Mouse (Mus musculus) forebrain, embryonic 12.5 days (tissue): ENCODE measurements around the gene Tmem200a. TPM values are rescaled to one million over a fixed set of nuclear protein-coding genes. Genes with fewer than 3 reads are reported as not detected.

Source experiments
- ATAC-seq: fragments of 200-750 bp; cut with Nextera tagmentation; 2 replicates; pipeline ENCODE4 v1.8.0; 2017; ENCODE audit warnings: moderate TSS enrichment; ENCODE audit not compliant: low FRiP score
- H3K27ac ChIP-seq: fragments of 300-500 bp; sonication (generic); 2 replicates; pipeline ENCODE4 v1.5.1; 2016; ENCODE audit warnings: mild to moderate bottlenecking
- H3K27me3 ChIP-seq: fragments of 300-500 bp; sonication (generic); 2 replicates; pipeline ENCODE4 v1.6.1; 2016; ENCODE audit warnings: mild to moderate bottlenecking
- H3K36me3 ChIP-seq: fragments of 300-500 bp; sonication (generic); replicated peaks from 2 replicates; pipeline ENCODE4 v1.6.1; 2016; ENCODE audit warnings: mild to moderate bottlenecking
- H3K4me1 ChIP-seq: fragments of 300-500 bp; sonication (generic); 2 replicates; pipeline ENCODE4 v1.6.1; 2016
- H3K4me2 ChIP-seq: fragments of 300-500 bp; sonication (generic); 2 replicates; pipeline ENCODE4 v1.6.1; 2016; ENCODE audit warnings: mild to moderate bottlenecking, moderate library complexity
- H3K4me3 ChIP-seq: fragments of 300-500 bp; sonication (generic); replicated peaks from 2 replicates; pipeline ENCODE4 v1.5.1; 2016; ENCODE audit warnings: mild to moderate bottlenecking
- H3K9ac ChIP-seq: fragments of 300-500 bp; sonication (generic); 2 replicates; pipeline ENCODE4 v1.6.1; 2016; ENCODE audit warnings: mild to moderate bottlenecking
- H3K9me3 ChIP-seq: fragments of 300-500 bp; sonication (generic); 2 replicates; pipeline ENCODE4 v1.6.1; 2016
- WGBS: fragments of 180-500 bp; shearing (Covaris S2); methylation state at CpG from one replicate; pipeline ENCODE4 v1.1.7; 2016; 5-methylcytosine and 5-hydroxymethylcytosine counted together
- polyA plus RNA-seq: library from polyadenylated mRNA; unstranded; fragments of >200 nt; fragmentation: Nextera tagmentation; extraction: Ambion mirVana; gene quantifications from 2 replicates; pipeline ENCODE4 v1.2.1, GENCODE M21; 2016

Gene Tmem200a
- 19.5 and 25.5 TPM in 2 replicates for polyA plus RNA-seq

GRCm38 (mm10) chr10:26078521-26079142, at the start of gene Tmem200a:
TSS of gene Tmem200a (minus strand) at chr10:26079052.
- Histone ChIP-seq H3K27me3 (peaks cover 14% of the 10 kb centered on the region; the same call in 1 of the 2 replicates), H3K4me2 (peak within 1 kb of the TSS; percentile 88), H3K9me3 (no peaks in the 10 kb centered on the region), H3K27ac (peak within 1 kb of the TSS; percentile 31; the same call in 1 of the 2 replicates), H3K4me1 (peaks cover 4% of the 10 kb centered on the region), H3K36me3 (no peaks in the 10 kb centered on the region), H3K4me3 (peak within 1 kb of the TSS; percentile 66), H3K9ac (peak within 1 kb of the TSS; percentile 79)
- ATAC-seq: peak; percentile 94
- WGBS: under 1% methylated on average over 46 of the region's 46 CpGs

DNA sequence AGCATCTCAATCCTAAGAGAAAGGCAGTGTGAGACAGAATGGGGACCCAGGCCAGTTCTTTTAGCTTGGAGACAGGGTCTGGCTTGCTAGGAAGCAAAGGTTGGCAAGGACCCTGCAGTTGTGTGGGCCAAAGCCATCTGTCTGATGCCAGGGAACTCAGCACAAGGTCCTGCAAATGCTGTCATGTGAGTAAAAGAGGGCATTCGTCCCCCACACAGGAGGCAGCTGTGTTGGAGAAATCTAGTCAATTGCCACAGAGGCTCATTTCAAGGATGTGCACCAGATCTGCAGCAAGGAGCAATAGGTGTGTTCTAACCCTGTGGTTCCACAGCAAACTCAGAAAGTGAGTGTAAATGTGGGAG, 41.0 kb upstream of the Tmem200a start:
- Histone ChIP-seq H3K4me1 (no peaks in the 10 kb centered on the region), H3K27ac (no peak overlapping the region), H3K36me3 (no peaks in the 10 kb centered on the region), H3K9me3 (no peaks in the 10 kb centered on the region), H3K4me2 (no peak overlapping the region), H3K4me3 (no peak overlapping the region), H3K9ac (no peak overlapping the region), H3K27me3 (no peaks in the 10 kb centered on the region)
- WGBS: 88% methylated on average over 1 of the region's 1 CpGs
- ATAC-seq: no peak

- Histone ChIP-seq H3K4me3 (no peak overlapping the region), H3K27ac (no peak overlapping the region), H3K36me3 (no peaks in the 10 kb centered on the region), H3K27me3 (no peaks in the 10 kb centered on the region), H3K4me1 (no peaks in the 10 kb centered on the region), H3K4me2 (no peak overlapping the region), H3K9ac (no peak overlapping the region), H3K9me3 (no peaks in the 10 kb centered on the region)
- ATAC-seq: no peak
- 90% methylated on average over 6 of the region's 6 CpGs for WGBS
These were observed 40.4 kb upstream of the Tmem200a start for GRCm38 (mm10) chr10:26119067-26119821.

DNA sequence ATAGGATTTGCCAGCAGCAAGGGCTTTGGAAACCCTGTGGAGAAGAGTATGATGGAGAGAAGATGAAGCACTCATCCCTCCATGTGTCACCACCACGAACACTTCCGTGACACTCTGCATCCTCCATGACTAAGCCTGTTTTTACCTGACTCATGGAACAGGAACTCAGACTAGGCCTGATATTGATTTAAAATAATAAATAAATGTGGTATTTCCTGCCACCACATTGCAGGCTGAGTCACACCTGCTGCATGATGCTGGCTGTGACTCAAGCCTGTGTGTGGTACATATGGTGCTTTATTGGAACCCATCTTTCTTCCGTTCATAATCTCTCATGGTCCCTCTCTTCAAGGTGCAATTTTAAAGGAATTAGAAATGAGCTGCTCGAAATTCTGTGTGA, 35.6 kb upstream of the Tmem200a start:
- H3K9ac ChIP-seq: no peak overlapping the region
- ATAC-seq: no peak
- no peaks in the 10 kb centered on the region for H3K27me3 ChIP-seq
- no peak overlapping the region for H3K27ac ChIP-seq
- H3K4me2 ChIP-seq: no peak overlapping the region
- H3K9me3 ChIP-seq: no peaks in the 10 kb centered on the region
- H3K4me3 ChIP-seq: no peak overlapping the region
- no peaks in the 10 kb centered on the region for H3K36me3 ChIP-seq
- no peaks in the 10 kb centered on the region for H3K4me1 ChIP-seq
- 78% methylated on average over 4 of the region's 4 CpGs for WGBS

DNA sequence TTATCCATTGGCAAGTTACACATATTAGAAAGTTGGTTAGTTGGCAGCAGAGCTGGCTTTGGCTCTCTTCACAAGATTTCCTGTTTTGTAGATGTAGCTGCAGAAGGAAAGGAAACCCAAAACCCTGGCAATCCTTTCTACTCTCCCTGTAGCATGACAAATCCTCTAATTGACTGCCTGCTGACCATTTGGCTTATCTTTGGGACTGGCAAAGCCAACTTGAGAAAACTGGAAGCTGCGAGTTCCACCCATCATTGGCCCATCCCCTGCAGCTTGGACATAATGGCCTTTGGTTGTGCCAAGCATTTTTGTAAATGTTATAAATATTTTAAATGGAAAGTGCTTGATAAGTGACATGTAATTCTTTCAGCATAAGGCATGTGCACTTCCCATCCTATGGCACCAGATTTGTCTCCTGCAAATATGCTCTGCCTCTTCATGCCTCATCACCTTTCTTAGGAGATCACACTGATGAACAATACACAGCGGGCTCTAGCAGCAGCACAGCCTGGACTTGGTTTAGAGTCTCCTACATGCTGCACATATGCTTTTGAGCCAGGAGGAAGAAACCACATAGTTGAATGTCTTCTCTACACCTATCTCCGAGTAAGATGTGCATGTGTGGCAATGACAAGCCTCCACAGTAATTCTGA, 24.6 kb upstream of the Tmem200a start:
- no peaks in the 10 kb centered on the region for H3K4me1 ChIP-seq
- no peaks in the 10 kb centered on the region for H3K27me3 ChIP-seq
- H3K27ac ChIP-seq: no peak overlapping the region
- no peak overlapping the region for H3K4me3 ChIP-seq
- no peaks in the 10 kb centered on the region for H3K9me3 ChIP-seq
- no peaks in the 10 kb centered on the region for H3K36me3 ChIP-seq
- ATAC-seq: no peak
- no peak overlapping the region for H3K9ac ChIP-seq
- WGBS: 81% methylated on average over 3 of the region's 3 CpGs
- H3K4me2 ChIP-seq: no peak overlapping the region

DNA sequence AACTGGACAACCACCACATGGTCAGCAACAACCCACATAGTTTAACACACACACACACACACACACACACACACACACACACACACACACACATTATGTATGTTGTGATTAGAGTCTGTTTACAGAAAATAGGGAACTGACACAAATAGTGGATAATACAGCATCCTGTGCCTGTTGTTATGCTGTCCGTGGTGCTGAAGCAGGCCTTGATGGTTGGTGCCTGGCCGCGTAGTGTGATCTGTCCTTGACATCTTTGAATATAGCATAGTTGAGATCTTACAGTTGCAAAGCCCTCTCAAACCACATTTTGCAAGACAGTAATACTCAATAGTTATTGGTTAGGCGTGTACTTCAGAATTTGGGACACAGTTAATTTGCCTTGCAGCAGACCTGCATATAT, 3.2 kb upstream of the Tmem200a start:
- WGBS: 71% methylated on average over 4 of the region's 4 CpGs
- no peak overlapping the region for H3K4me3 ChIP-seq
- H3K36me3 ChIP-seq: no peaks in the 10 kb centered on the region
- no peak overlapping the region for H3K4me2 ChIP-seq
- H3K9me3 ChIP-seq: no peaks in the 10 kb centered on the region
- no peak overlapping the region for H3K9ac ChIP-seq
- ATAC-seq: no peak
- peaks cover 4% of the 10 kb centered on the region for H3K4me1 ChIP-seq
- H3K27me3 ChIP-seq: peaks cover 11% of the 10 kb centered on the region; the same call in 1 of the 2 replicates
- H3K27ac ChIP-seq: no peak overlapping the region

- H3K4me1 ChIP-seq: peaks cover 4% of the 10 kb centered on the region
- no peaks in the 10 kb centered on the region for H3K9me3 ChIP-seq
- H3K4me3 ChIP-seq: no peak overlapping the region
- no peak overlapping the region for H3K4me2 ChIP-seq
- no peak overlapping the region for H3K27ac ChIP-seq
- H3K36me3 ChIP-seq: no peaks in the 10 kb centered on the region
- 83% methylated on average over 3 of the region's 3 CpGs for WGBS
- ATAC-seq: no peak
- peaks cover 14% of the 10 kb centered on the region; the same call in 1 of the 2 replicates for H3K27me3 ChIP-seq
- no peak overlapping the region for H3K9ac ChIP-seq
These were observed 826 bp upstream of the Tmem200a start for GRCm38 (mm10) chr10:26079678-26080077.

DNA sequence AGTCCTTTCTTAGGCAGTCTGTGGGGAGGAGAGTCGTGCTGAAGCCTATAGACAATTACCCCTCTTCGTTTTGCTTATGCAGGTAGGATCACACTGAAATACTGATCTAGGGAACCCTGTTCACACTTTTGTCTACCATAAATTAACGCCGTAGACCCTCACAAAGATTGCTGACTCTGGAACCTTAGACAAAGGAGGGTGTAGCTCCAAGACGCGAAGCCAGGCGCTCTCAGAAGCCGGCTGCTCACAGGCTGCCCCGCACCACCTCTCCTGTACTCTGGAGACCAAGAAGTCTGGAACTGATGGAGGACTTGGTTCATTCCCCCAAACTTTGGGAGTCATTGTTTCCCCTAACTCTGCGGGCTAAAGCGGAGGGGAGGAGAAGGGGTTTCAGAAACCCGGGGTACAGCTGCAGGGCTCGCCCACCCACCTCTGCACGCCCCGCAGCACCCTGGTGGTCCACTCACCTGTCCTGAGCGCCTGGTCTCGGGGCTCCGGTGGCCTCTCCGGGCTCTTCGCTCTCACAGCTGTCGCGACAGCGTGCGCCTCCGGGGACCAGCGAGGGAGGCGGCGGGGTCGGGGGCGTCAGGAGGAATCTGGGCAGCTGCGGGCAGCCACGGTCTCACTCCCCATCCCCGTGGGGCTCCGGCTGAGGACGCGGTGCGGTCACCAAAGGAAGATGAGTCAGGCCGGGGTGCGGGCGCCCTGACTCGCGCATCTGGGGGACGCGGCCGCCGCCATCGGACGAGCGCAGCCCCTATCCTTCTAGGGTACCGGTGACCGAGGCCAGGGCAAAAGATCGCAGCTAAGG, 976 bp downstream of the Tmem200a start, which contains the start of gene Gm9767:
Gene Gm9767 (plus strand): TSS at position 585 of the 811 bp plus-strand sequence.
- H3K36me3 ChIP-seq: no peaks in the 10 kb centered on the region
- peak within 1 kb of the TSS; percentile 79 for H3K9ac ChIP-seq
- no peaks in the 10 kb centered on the region for H3K9me3 ChIP-seq
- H3K27ac ChIP-seq: peak within 1 kb of the TSS; percentile 31; the same call in 1 of the 2 replicates
- H3K4me3 ChIP-seq: peak within 1 kb of the TSS; percentile 66
- H3K4me1 ChIP-seq: peaks cover 4% of the 10 kb centered on the region
- WGBS: 1% methylated on average over 52 of the region's 52 CpGs
- H3K27me3 ChIP-seq: peaks cover 14% of the 10 kb centered on the region; the same call in 1 of the 2 replicates
- peak; percentile 71 for ATAC-seq
- peak within 1 kb of the TSS; percentile 88 for H3K4me2 ChIP-seq

DNA sequence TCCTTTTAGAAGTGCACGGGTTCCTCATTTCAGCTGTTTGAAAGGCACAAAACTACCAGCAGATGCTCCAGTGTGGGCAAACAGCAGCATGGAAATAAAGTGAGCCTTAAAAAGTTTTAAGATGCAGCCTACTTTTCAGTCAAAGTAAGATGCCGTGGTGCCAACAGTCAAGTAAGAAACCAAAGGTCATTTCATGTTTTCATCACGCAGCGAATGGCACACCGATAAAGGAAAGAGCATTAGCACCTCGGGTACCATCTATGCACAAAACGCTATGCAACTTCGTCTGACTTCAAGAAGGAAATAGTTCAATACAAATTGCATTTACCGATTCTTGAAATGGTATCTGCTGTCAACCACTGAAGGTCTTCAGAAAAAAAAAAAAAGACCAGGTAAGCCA, 1.9 kb downstream of the Tmem200a start:
- no peaks in the 10 kb centered on the region for H3K36me3 ChIP-seq
- H3K27ac ChIP-seq: no peak overlapping the region
- H3K9me3 ChIP-seq: no peaks in the 10 kb centered on the region
- H3K4me1 ChIP-seq: peaks cover 4% of the 10 kb centered on the region
- H3K4me3 ChIP-seq: peak overlapping the region; percentile 66
- peaks cover 14% of the 10 kb centered on the region; the same call in 1 of the 2 replicates for H3K27me3 ChIP-seq
- H3K4me2 ChIP-seq: peak overlapping the region; percentile 88
- no peak for ATAC-seq
- no peak overlapping the region for H3K9ac ChIP-seq
- 84% methylated on average over 9 of the region's 9 CpGs for WGBS

DNA sequence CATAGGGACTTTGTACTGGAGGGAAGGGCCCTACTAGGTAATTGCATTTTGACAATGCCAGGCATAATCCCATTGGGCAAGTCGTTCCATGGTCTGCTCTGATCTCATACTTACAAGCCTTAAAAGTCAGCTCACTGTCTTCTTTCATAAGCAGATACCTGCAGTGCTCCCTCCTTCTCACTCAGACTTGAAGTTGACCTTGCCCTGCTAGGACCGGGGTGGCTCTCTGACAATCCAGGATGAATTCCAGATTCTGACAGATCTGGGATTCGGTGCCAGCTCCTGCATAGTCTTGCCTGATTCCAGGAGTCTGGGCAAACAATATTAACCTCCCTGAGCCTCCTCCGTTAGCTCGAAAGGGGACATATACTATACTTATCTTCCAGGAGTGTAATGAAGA, 6.9 kb downstream of the Tmem200a start:
- no peak overlapping the region for H3K4me3 ChIP-seq
- no peak for ATAC-seq

DNA sequence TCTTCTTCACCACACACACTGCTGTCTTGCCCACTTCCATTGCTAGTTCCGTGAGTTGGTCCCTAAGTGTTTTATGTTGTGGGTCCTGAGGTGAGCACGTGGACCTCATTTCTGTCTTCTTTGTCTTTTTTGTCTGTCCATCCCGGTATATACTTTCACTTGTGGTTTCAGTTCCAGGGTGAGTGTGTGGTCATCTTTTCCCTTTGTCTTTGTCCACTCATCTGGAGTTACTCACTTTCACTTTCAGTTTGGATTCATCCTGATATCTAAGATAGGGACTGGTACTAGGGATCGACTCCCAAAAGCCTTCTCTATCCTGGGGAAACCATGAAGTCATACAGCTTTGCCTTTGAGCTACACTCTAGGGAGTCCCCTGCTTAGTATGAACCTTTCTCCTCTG, 15.8 kb downstream of the Tmem200a start:
- H3K4me2 ChIP-seq: no peak overlapping the region
- H3K9me3 ChIP-seq: no peaks in the 10 kb centered on the region
- WGBS: 94% methylated on average over 4 of the region's 4 CpGs
- no peak for ATAC-seq
- no peaks in the 10 kb centered on the region for H3K4me1 ChIP-seq
- H3K27ac ChIP-seq: no peak overlapping the region
- H3K9ac ChIP-seq: no peak overlapping the region
- no peaks in the 10 kb centered on the region for H3K27me3 ChIP-seq
- 0 out of 2 replicates have a peak, but pooled peaks cover under 1% of the 10 kb centered on the region for H3K36me3 ChIP-seq
- no peak overlapping the region for H3K4me3 ChIP-seq

More for the DNA sequence above, 6.9 kb downstream of the Tmem200a start:
- Histone ChIP-seq H3K36me3 (0 out of 2 replicates have a peak, but pooled peaks cover 4% of the 10 kb centered on the region), H3K9me3 (no peaks in the 10 kb centered on the region), H3K4me2 (no peak overlapping the region), H3K27ac (no peak overlapping the region), H3K27me3 (0 out of 2 replicates have a peak, but pooled peaks cover 2% of the 10 kb centered on the region), H3K4me1 (no peaks in the 10 kb centered on the region; the same call in 1 of the 2 replicates), H3K9ac (no peak overlapping the region)
- WGBS: 82% methylated on average over 5 of the region's 5 CpGs
